Mouse (Mus musculus) MEL (cell line): ENCODE data around the gene As3mt.

Experiments used
- EP300 ChIP-seq, 2 experiments: IDR thresholded peaks; 2 replicates each; pipeline ENCODE4 v1.6.1; 2011; ENCODE audit warnings: improper control_type of control experiment in 2 of 2, low read length in 2 of 2, low read depth in 1 of 2, mild to moderate bottlenecking in 1 of 2
- HCFC1 ChIP-seq: IDR thresholded peaks from 2 replicates; pipeline ENCODE4 v1.6.1; 2012; ENCODE audit warnings: low read depth, mild to moderate bottlenecking, inconsistent platforms, low read length, improper control_type of control experiment, moderate library complexity

- no peak for TF ChIP-seq HCFC1
- no peak for TF ChIP-seq EP300 (IDR thresholded peaks at IDR 0.05; ENCODE audit: low read depth in 1 of 2, low read length in 2 of 2)
Measured at GRCm38 (mm10) chr19:46714234-46714633, 7.0 kb downstream of the As3mt start.
